Mouse (Mus musculus): ENCODE results near the gene Snf8. TPM values are rescaled to one million over a fixed set of nuclear protein-coding genes. Genes with fewer than 3 reads are reported as not detected.

The Snf8 gene
- polyA plus RNA-seq, 1 experiment from 2014 or later: 96.0 TPM

DNA sequence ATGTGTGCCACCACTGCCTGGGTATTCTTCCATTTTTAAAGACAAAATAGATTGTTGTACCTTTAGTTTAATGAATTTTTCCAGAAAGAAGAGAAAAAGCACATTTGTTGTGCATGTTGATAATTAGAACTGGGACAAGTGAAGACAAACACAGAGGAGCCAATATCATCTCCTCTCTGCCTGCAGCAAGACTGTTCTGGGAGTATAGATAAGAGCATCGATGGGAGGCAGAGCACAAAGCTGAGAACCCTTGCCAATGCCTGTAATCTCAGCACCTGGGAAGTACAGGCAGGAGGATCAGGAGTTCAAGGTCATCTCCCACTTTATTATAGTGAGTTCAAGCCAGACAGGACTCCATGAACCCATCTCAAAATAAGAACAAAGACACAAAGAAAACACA, 3.9 kb downstream of the Snf8 start:
- Histone ChIP-seq H3K9ac (replicated peaks; ENCODE audit: low read length) (no peak overlapping the region), H3K36me3 (ENCODE audit: insufficient read depth, low read length) (0 out of 2 replicates have a peak, but pooled peaks cover 8% of the 10 kb centered on the region), H3K9me3 (ENCODE audit: low read length) (no peaks in the 10 kb centered on the region), H3K27me3 (ENCODE audit: insufficient read depth, low read length) (no peaks in the 10 kb centered on the region), H3K27ac (ENCODE audit: low read length) (no peak overlapping the region), H3K4me1 (ENCODE audit: insufficient read depth, low read length) (peaks cover 15% of the 10 kb centered on the region), H3K4me2 (replicated peaks; ENCODE audit: low read depth, low read length) (no peak overlapping the region), H3K4me3 (ENCODE audit: low read length) (no peak overlapping the region)
- no peak for ATAC-seq (ENCODE audit: low FRiP score, low TSS enrichment)
- WGBS: 96% methylated on average over 1 of the region's 1 CpGs

DNA sequence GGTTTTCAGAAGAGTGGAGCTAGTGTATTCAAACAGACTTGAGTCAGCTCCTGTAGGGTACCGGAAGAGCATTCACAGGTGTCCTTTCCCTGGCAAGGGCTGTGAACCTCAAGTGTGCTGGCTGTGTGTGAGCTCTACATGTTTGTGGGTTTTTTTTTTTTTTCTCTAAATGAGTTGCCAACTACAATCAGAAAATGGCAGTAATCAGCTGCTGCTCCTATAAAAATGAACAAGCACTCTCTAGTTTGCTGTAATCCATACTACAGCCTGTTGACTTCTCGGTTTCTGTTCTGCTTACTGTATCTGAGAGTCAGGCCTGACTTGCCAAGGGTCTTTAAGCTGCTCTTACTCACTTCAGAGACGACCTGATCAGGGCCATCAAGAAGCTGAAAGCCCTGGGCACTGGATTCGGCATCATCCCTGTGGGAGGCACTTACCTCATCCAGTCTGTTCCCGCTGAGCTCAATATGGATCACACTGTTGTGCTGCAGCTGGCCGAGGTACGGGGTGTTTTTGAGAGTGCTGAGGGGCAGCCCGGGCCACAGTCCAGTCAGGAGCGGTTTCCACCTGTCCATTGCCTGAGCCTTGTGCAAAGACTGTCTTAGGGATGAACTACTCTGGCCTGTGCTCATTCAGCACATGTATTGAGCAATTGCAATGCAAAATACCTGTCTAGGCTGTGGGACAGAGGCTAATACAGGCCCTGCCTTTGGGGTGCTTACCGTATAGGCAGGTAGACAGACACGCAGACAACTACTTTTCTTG, 10.3 kb downstream of the Snf8 start:
- Histone ChIP-seq H3K4me1 (ENCODE audit: insufficient read depth, low read length) (no peaks in the 10 kb centered on the region), H3K4me2 (replicated peaks; ENCODE audit: low read depth, low read length) (no peak overlapping the region), H3K9ac (replicated peaks; ENCODE audit: low read length) (no peak overlapping the region), H3K36me3 (ENCODE audit: insufficient read depth, low read length) (peaks cover 34% of the 10 kb centered on the region), H3K27ac (ENCODE audit: low read length) (no peak overlapping the region), H3K4me3 (ENCODE audit: low read length) (no peak overlapping the region), H3K27me3 (ENCODE audit: insufficient read depth, low read length) (no peaks in the 10 kb centered on the region), H3K9me3 (ENCODE audit: low read length) (no peaks in the 10 kb centered on the region)
- WGBS: 87% methylated on average over 11 of the region's 11 CpGs
- ATAC-seq (ENCODE audit: low FRiP score, low TSS enrichment): no peak

DNA sequence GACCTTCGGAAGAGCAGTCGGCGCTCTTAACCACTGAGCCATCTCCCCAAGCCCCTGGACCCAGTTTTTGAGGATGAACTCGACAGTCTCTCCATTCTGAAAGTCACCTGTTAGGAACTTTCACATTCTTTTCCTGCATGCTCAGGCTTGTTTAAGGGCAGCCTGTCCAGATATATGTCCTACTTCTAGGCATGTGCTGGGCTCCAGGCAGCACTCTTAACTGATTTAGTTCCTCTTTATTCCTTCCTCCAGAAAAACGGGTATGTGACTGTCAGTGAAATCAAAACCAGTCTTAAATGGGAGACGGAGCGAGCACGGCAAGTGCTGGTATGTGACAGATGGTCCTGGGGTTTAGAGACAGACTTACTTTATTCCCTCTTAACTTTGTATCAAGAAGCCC, 11.3 kb downstream of the Snf8 start:
- Histone ChIP-seq H3K4me1 (ENCODE audit: insufficient read depth, low read length) (no peaks in the 10 kb centered on the region), H3K4me2 (replicated peaks; ENCODE audit: low read depth, low read length) (no peak overlapping the region), H3K9ac (replicated peaks; ENCODE audit: low read length) (no peak overlapping the region), H3K36me3 (ENCODE audit: insufficient read depth, low read length) (peaks cover 42% of the 10 kb centered on the region), H3K27me3 (ENCODE audit: insufficient read depth, low read length) (no peaks in the 10 kb centered on the region), H3K27ac (ENCODE audit: low read length) (no peak overlapping the region), H3K9me3 (ENCODE audit: low read length) (no peaks in the 10 kb centered on the region), H3K4me3 (ENCODE audit: low read length) (no peak overlapping the region)
- ATAC-seq (ENCODE audit: low FRiP score, low TSS enrichment): no peak
- 81% methylated on average over 8 of the region's 8 CpGs for WGBS

DNA sequence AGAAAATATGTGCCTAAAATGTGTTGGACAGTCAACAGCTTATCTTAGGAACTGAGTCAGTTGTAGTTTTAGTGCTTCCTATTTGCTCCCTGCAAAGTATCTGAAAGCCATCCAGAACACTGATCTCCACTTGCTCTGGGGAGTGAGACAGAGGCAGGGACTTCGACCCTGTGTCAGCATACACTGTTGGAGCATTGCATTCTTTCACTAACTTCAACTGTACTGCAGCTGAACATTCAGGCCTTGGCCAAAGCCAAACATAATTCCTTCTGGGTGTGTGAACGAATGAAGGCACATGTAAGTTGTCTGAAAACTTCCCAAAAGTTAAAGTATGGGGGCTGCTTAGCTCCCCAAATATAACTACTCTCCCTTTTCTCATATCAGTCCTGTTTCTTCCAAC, 12.1 kb downstream of the Snf8 start:
- H3K9me3 ChIP-seq (ENCODE audit: low read length): no peaks in the 10 kb centered on the region
- H3K36me3 ChIP-seq (ENCODE audit: insufficient read depth, low read length): peaks cover 48% of the 10 kb centered on the region
- no peak overlapping the region for H3K4me2 ChIP-seq (replicated peaks; ENCODE audit: low read depth, low read length)
- no peaks in the 10 kb centered on the region for H3K27me3 ChIP-seq (ENCODE audit: insufficient read depth, low read length)
- H3K4me1 ChIP-seq (ENCODE audit: insufficient read depth, low read length): no peaks in the 10 kb centered on the region
- no peak overlapping the region for H3K9ac ChIP-seq (replicated peaks; ENCODE audit: low read length)
- H3K4me3 ChIP-seq (ENCODE audit: low read length): no peak overlapping the region
- ATAC-seq (ENCODE audit: low FRiP score, low TSS enrichment): no peak
- WGBS: 85% methylated on average over 2 of the region's 2 CpGs
- H3K27ac ChIP-seq (ENCODE audit: low read length): no peak overlapping the region

DNA sequence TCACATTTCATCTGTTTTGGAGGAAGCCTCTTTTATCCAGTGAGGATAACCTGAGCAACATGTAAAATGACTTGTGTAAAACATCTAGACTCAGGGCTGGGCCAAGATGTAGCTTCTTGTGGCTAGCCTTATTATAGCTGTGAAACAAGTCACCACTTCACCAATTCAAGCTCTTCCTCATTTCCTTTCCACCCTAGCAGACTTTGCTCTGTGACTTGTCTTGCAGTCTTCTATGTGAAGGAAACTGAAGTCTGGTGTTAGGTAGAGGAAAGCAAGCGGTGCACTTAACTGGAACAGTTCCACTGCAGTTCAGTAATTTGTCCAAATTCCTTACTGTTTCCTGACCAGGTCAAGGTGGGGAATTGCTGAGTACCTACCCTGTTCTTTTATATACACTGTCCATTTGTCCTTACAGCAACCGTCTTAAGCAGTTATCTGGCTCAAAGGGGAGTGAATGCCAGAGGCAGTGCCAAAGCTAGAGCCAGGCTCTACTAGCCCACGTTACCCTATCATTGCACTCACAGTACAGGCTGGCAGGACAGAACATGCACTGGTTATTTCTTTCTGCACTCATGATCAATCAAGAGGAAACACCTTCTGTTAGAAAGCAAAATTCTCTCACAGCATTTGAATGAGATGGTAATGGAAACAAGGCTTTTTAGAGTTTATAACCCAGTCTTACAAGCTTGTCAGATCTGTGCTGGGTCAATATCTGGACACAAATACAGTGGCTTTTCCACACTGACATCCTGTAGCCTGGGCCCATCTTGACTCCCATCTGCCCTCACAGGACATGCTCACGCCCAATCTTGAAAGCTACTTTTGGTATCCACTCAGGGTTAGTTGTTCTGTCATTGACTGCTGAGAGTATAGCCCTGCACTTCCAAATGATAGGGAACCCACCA, 13.0 kb downstream of the Snf8 start:
- 76% methylated on average over 4 of the region's 4 CpGs for WGBS
- H3K9me3 ChIP-seq (ENCODE audit: low read length): no peaks in the 10 kb centered on the region
- H3K36me3 ChIP-seq (ENCODE audit: insufficient read depth, low read length): peaks cover 56% of the 10 kb centered on the region
- H3K27me3 ChIP-seq (ENCODE audit: insufficient read depth, low read length): no peaks in the 10 kb centered on the region
- no peak overlapping the region for H3K4me2 ChIP-seq (replicated peaks; ENCODE audit: low read depth, low read length)
- no peak overlapping the region for H3K4me3 ChIP-seq (ENCODE audit: low read length)
- H3K4me1 ChIP-seq (ENCODE audit: insufficient read depth, low read length): no peaks in the 10 kb centered on the region
- ATAC-seq (ENCODE audit: low FRiP score, low TSS enrichment): no peak
- H3K27ac ChIP-seq (ENCODE audit: low read length): no peak overlapping the region
- H3K9ac ChIP-seq (replicated peaks; ENCODE audit: low read length): no peak overlapping the region

DNA sequence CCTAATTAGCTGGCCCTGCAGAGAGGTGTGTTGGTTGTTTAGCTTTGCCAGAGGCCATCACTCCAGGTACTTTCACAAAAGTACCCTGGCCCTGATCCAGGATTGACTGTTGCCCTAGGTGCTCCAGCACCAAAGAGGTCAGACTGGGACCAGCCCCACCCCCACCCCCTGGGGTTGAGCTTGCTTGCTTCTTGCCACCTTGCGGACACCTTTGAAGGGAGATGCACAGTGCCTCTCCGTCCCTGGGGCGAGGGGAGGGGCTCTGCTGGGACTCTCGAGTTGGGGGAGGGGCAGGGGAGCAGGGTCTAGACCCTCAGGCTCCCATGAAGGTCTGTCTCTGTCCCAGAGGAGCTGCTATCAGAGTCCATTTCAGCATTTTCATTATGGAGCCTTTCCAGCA, 15.3 kb downstream of the Snf8 start:
- 75% methylated on average over 4 of the region's 4 CpGs for WGBS
- ATAC-seq (ENCODE audit: low FRiP score, low TSS enrichment): no peak
- no peaks in the 10 kb centered on the region for H3K4me1 ChIP-seq (ENCODE audit: insufficient read depth, low read length)

DNA sequence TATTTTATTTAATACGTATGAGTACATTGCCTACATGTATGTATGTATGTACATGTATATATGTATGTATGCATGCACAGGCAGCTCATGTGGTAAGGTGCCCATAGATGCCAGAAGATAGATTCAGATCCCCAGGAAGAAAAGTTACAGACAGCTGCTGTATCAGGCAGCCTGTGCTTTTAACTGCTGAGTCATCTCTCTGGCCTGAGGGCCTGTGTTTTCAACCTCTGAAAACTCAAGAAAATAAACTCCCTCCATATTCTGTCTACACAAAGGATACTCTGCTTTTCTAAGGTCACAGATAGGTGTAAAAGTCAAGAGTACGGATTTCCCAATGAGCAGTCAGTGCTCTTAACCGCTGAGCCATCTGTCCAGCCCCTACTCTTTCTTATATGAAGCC, 16.2 kb downstream of the Snf8 start:
- H3K27me3 ChIP-seq (ENCODE audit: insufficient read depth, low read length): no peaks in the 10 kb centered on the region
- 83% methylated on average over 3 of the region's 3 CpGs for WGBS
- no peak overlapping the region for H3K4me3 ChIP-seq (ENCODE audit: low read length)
- ATAC-seq (ENCODE audit: low FRiP score, low TSS enrichment): no peak
- no peaks in the 10 kb centered on the region for H3K4me1 ChIP-seq (ENCODE audit: insufficient read depth, low read length)
- H3K4me2 ChIP-seq (replicated peaks; ENCODE audit: low read depth, low read length): no peak overlapping the region
- H3K9me3 ChIP-seq (ENCODE audit: low read length): no peaks in the 10 kb centered on the region
- peaks cover 62% of the 10 kb centered on the region for H3K36me3 ChIP-seq (ENCODE audit: insufficient read depth, low read length)
- no peak overlapping the region for H3K27ac ChIP-seq (ENCODE audit: low read length)
- H3K9ac ChIP-seq (replicated peaks; ENCODE audit: low read length): no peak overlapping the region

More for the DNA sequence above, 15.3 kb downstream of the Snf8 start:
- Histone ChIP-seq H3K9me3 (ENCODE audit: low read length) (no peaks in the 10 kb centered on the region), H3K36me3 (ENCODE audit: insufficient read depth, low read length) (peaks cover 65% of the 10 kb centered on the region), H3K4me2 (replicated peaks; ENCODE audit: low read depth, low read length) (no peak overlapping the region), H3K4me3 (ENCODE audit: low read length) (no peak overlapping the region), H3K27ac (ENCODE audit: low read length) (no peak overlapping the region), H3K9ac (replicated peaks; ENCODE audit: low read length) (no peak overlapping the region), H3K27me3 (ENCODE audit: insufficient read depth, low read length) (no peaks in the 10 kb centered on the region)

DNA sequence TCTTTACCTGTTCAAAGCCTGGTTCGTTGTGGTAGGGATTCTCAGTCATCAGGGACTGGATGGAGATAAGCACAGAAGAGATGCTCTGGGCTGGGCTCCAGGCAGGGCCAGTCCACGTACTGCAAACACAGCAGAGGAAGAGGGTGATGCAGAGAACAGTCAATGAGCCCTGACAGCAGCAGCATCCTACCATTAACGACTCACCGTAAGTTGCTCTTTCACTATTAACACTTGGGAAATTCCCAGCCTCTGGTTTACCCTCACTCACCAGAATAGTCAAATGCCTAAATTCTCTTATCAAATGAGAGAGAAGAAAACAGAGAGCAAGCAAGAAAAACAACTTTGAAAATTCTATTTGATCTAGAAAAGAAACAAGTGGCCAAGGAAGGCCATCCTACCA, 23.6 kb downstream of the Snf8 start:
- Histone ChIP-seq H3K9ac (replicated peaks; ENCODE audit: low read length) (no peak overlapping the region), H3K27me3 (ENCODE audit: insufficient read depth, low read length) (no peaks in the 10 kb centered on the region), H3K4me2 (replicated peaks; ENCODE audit: low read depth, low read length) (no peak overlapping the region), H3K27ac (ENCODE audit: low read length) (no peak overlapping the region), H3K36me3 (ENCODE audit: insufficient read depth, low read length) (peaks cover 42% of the 10 kb centered on the region), H3K4me3 (ENCODE audit: low read length) (no peak overlapping the region), H3K9me3 (ENCODE audit: low read length) (no peaks in the 10 kb centered on the region), H3K4me1 (ENCODE audit: insufficient read depth, low read length) (peaks cover 11% of the 10 kb centered on the region)
- 90% methylated on average over 4 of the region's 4 CpGs for WGBS
- ATAC-seq (ENCODE audit: low FRiP score, low TSS enrichment): no peak

DNA sequence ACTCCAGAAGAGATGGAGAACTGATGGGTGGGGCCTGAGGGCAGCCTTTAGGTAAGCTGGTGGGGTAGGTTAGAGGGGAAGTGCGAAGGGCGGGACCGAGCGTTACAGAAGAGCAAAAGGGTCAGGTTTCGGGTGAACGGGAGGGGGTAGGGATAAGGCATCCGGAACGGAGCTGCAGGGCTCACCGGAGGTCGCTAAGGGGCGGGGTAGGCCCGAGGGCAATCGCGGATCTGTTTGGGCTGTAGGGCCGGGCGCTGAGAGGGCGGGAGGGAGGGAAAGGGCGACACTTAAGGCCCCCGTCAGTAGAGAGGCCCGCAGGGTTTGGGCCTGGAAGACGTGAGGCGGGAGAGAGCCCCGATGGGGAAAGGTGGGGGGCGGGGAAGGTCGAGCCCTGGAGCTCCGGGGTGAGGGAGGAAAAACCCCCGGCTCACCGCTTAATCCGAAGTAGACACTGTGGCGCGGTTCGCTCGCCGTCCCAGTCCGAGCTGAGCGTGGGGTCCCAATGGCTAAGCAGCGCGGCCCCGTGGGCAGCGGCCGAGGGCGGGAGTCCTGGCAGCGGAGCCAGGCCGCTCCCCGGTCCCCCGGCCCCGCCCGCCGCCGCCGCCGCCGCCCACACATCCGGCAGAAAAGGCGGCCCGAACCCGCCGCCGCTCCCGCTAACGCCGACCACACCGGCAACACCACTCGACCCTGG, 30.0 kb downstream of the Snf8 start:
- peak overlapping the region; percentile 95 for H3K9ac ChIP-seq (replicated peaks; ENCODE audit: low read length)
- no peaks in the 10 kb centered on the region for H3K27me3 ChIP-seq (ENCODE audit: insufficient read depth, low read length)
- peak overlapping the region; percentile 90 for H3K4me2 ChIP-seq (replicated peaks; ENCODE audit: low read depth, low read length)
- H3K36me3 ChIP-seq (ENCODE audit: insufficient read depth, low read length): peaks cover 21% of the 10 kb centered on the region
- ATAC-seq (ENCODE audit: low FRiP score, low TSS enrichment): peak; percentile 69
- peaks cover 28% of the 10 kb centered on the region for H3K4me1 ChIP-seq (ENCODE audit: insufficient read depth, low read length)
- under 1% methylated on average over 39 of the region's 64 CpGs for WGBS
- H3K9me3 ChIP-seq (ENCODE audit: low read length): no peaks in the 10 kb centered on the region
- H3K4me3 ChIP-seq (ENCODE audit: low read length): peak overlapping the region; percentile 92
- H3K27ac ChIP-seq (ENCODE audit: low read length): peak overlapping the region; percentile 88
